Mouse (Mus musculus) E14TG2a.4 (cell line): ENCODE data around the gene Lamb3.

ENCODE experiments used
- H3K27me3 ChIP-seq: 2 replicates; pipeline ENCODE4 v1.6.1; 2014; ENCODE audit warnings: low read length, control low read depth; ENCODE audit not compliant: insufficient read depth
- H3K36me3 ChIP-seq: 2 replicates; pipeline ENCODE4 v1.6.1; 2014; ENCODE audit warnings: low read length, control low read depth; ENCODE audit not compliant: insufficient read depth
- H3K4me1 ChIP-seq: replicated peaks from 2 replicates; pipeline ENCODE4 v1.6.1; 2014; ENCODE audit warnings: low read depth, low read length, control low read depth
- H3K4me3 ChIP-seq: replicated peaks from 2 replicates; pipeline ENCODE4 v1.5.1; 2014; ENCODE audit warnings: mild to moderate bottlenecking, low read length
- H3K9me3 ChIP-seq: 2 replicates; pipeline ENCODE4 v1.6.1; 2014; ENCODE audit warnings: low read length, control low read depth
- CTCF ChIP-seq: conservative IDR thresholded peaks from 2 replicates; pipeline ENCODE4 v1.5.1; 2014; ENCODE audit warnings: low read length
- NANOG ChIP-seq: IDR thresholded peaks from 2 replicates; pipeline ENCODE4 v1.6.1; 2014; ENCODE audit warnings: borderline replicate concordance, low read length, mixed read lengths
- POU5F1 ChIP-seq: IDR thresholded peaks from 2 replicates; pipeline ENCODE4 v1.6.1; 2014; ENCODE audit warnings: low read length, borderline replicate concordance

Gene Lamb3

GRCm38 (mm10) chr1:193211371-193211770, 3.9 kb downstream of the Lamb3 start:
- Histone ChIP-seq H3K27me3 (no peaks in the 10 kb centered on the region), H3K4me3 (no peak overlapping the region), H3K4me1 (no peaks in the 10 kb centered on the region), H3K36me3 (no peaks in the 10 kb centered on the region), H3K9me3 (no peaks in the 10 kb centered on the region)
- TF ChIP-seq POU5F1 (no peak), CTCF (no peak), NANOG (no peak)

GRCm38 (mm10) chr1:193214053-193214452, 6.6 kb downstream of the Lamb3 start:
- Histone ChIP-seq H3K4me3 (no peak overlapping the region), H3K9me3 (no peaks in the 10 kb centered on the region), H3K27me3 (no peaks in the 10 kb centered on the region), H3K36me3 (no peaks in the 10 kb centered on the region), H3K4me1 (no peaks in the 10 kb centered on the region)
- TF ChIP-seq CTCF (no peak), POU5F1 (no peak), NANOG (no peak)

- TF ChIP-seq NANOG = no peak
- no peak for TF ChIP-seq CTCF
- no peak for TF ChIP-seq POU5F1
- no peaks in the 10 kb centered on the region for H3K9me3 ChIP-seq
- H3K4me3 ChIP-seq = no peak overlapping the region
- H3K4me1 ChIP-seq = no peaks in the 10 kb centered on the region
- H3K27me3 ChIP-seq = no peaks in the 10 kb centered on the region
- no peaks in the 10 kb centered on the region for H3K36me3 ChIP-seq
Observed at GRCm38 (mm10) chr1:193216000-193216399, 8.5 kb downstream of the Lamb3 start.

GRCm38 (mm10) chr1:193220408-193220807, 12.9 kb downstream of the Lamb3 start:
- Histone ChIP-seq H3K27me3 (no peaks in the 10 kb centered on the region), H3K4me3 (no peak overlapping the region), H3K36me3 (no peaks in the 10 kb centered on the region), H3K9me3 (no peaks in the 10 kb centered on the region), H3K4me1 (no peaks in the 10 kb centered on the region)
- no peak for TF ChIP-seq NANOG
- TF ChIP-seq CTCF = no peak
- no peak for TF ChIP-seq POU5F1

GRCm38 (mm10) chr1:193225531-193225930, 18.0 kb downstream of the Lamb3 start:
- H3K4me3 ChIP-seq = no peak overlapping the region
- no peaks in the 10 kb centered on the region for H3K4me1 ChIP-seq
- no peaks in the 10 kb centered on the region for H3K27me3 ChIP-seq
- TF ChIP-seq CTCF (no peak), NANOG (no peak), POU5F1 (no peak)
- no peaks in the 10 kb centered on the region for H3K9me3 ChIP-seq
- no peaks in the 10 kb centered on the region for H3K36me3 ChIP-seq

- TF ChIP-seq CTCF (no peak), POU5F1 (no peak), NANOG (no peak)
- no peaks in the 10 kb centered on the region for H3K9me3 ChIP-seq
- H3K4me3 ChIP-seq = no peak overlapping the region
- no peaks in the 10 kb centered on the region for H3K27me3 ChIP-seq
- H3K4me1 ChIP-seq = no peaks in the 10 kb centered on the region
- H3K36me3 ChIP-seq = no peaks in the 10 kb centered on the region
Observed at GRCm38 (mm10) chr1:193226114-193226513, 18.6 kb downstream of the Lamb3 start.

GRCm38 (mm10) chr1:193226724-193227522, 19.4 kb downstream of the Lamb3 start:
- no peaks in the 10 kb centered on the region for H3K36me3 ChIP-seq
- no peaks in the 10 kb centered on the region for H3K9me3 ChIP-seq
- no peaks in the 10 kb centered on the region for H3K4me1 ChIP-seq
- H3K27me3 ChIP-seq = no peaks in the 10 kb centered on the region
- no peak overlapping the region for H3K4me3 ChIP-seq
- TF ChIP-seq POU5F1 = no peak
- TF ChIP-seq CTCF = no peak
- no peak for TF ChIP-seq NANOG

GRCm38 (mm10) chr1:193227537-193227936, 20.0 kb downstream of the Lamb3 start:
- TF ChIP-seq NANOG (no peak), POU5F1 (no peak), CTCF (no peak)
- Histone ChIP-seq H3K4me3 (no peak overlapping the region), H3K36me3 (no peaks in the 10 kb centered on the region)

GRCm38 (mm10) chr1:193229570-193229969, 22.1 kb downstream of the Lamb3 start:
- TF ChIP-seq NANOG (no peak), CTCF (no peak), POU5F1 (no peak)
- Histone ChIP-seq H3K36me3 (no peaks in the 10 kb centered on the region), H3K27me3 (no peaks in the 10 kb centered on the region), H3K4me3 (no peak overlapping the region), H3K9me3 (no peaks in the 10 kb centered on the region), H3K4me1 (no peaks in the 10 kb centered on the region)

More at GRCm38 (mm10) chr1:193227537-193227936, 20.0 kb downstream of the Lamb3 start:
- Histone ChIP-seq H3K4me1 (no peaks in the 10 kb centered on the region), H3K9me3 (no peaks in the 10 kb centered on the region), H3K27me3 (no peaks in the 10 kb centered on the region)
